Mouse (Mus musculus) CH12.LX (cell line): Measurements from ENCODE around the gene Dip2b.

ENCODE experiments used
- CTCF ChIP-seq, 2 experiments: IDR thresholded peaks in 1 of 2; conservative IDR thresholded peaks in 1 of 2; 2 replicates each; pipeline ENCODE4 v1.5.1; 2011 to 2012; ENCODE audit warnings: low read depth in 2 of 2, low read length in 2 of 2, improper control_type of control experiment in 1 of 2, inconsistent platforms in 1 of 2, mild to moderate bottlenecking in 1 of 2, moderate library complexity in 1 of 2
- EP300 ChIP-seq: IDR thresholded peaks from 2 replicates; pipeline ENCODE4 v1.6.1; 2011; ENCODE audit warnings: low read length, improper control_type of control experiment
- MAZ ChIP-seq: IDR thresholded peaks from 2 replicates; pipeline ENCODE4 v1.6.1; 2012; ENCODE audit warnings: low read depth, mild to moderate bottlenecking, inconsistent platforms, low read length, improper control_type of control experiment, moderate library complexity
- POLR2A ChIP-seq: IDR thresholded peaks from 2 replicates; pipeline ENCODE4 v1.6.1; 2011; ENCODE audit warnings: low read depth, mild to moderate bottlenecking, improper control_type of control experiment, low read length
- POLR2AphosphoS2 ChIP-seq: IDR thresholded peaks from 2 replicates; pipeline ENCODE4 v1.6.1; 2011; ENCODE audit warnings: low read depth, low read length, improper control_type of control experiment
- TCF12 ChIP-seq: IDR thresholded peaks from 2 replicates; pipeline ENCODE4 v1.6.1; 2014; ENCODE audit warnings: low read depth, mild to moderate bottlenecking, inconsistent platforms, low read length, improper control_type of control experiment
- USF2 ChIP-seq: conservative IDR thresholded peaks from 2 replicates; pipeline ENCODE4 v1.6.1; 2011; ENCODE audit warnings: low read depth, low read length, improper control_type of control experiment
- ZC3H11A ChIP-seq: IDR thresholded peaks from 2 replicates; pipeline ENCODE4 v1.6.1; 2012; ENCODE audit warnings: low read depth, mild to moderate bottlenecking, inconsistent platforms, low read length, improper control_type of control experiment

DNA sequence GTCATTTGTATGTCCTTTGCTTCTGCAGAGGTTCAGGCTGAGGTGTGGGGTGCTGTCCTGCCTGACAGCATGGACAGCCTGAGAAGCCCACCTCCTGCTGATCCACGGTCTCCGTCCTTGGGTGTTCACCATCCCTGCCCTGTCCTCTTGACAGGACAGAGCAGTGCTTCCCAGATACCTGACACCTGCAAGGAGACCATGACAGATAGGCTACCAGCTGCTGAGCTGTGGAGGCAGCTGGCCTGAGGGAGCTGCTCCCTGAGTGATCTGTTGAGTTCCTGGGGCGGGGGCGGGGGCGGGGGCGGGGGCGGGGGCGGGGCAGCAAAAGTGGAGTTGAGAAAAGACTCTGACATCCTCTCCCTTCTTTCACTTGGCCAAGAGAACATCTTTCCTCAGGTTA lies 36.3 kb downstream of the Dip2b start:
- no peak for TF ChIP-seq USF2
- no peak for TF ChIP-seq CTCF (conservative IDR thresholded peaks at IDR 0.05 in 1 of 2, IDR thresholded peaks at IDR 0.05 in 1 of 2; ENCODE audit: low read depth in 2 of 2, low read length in 2 of 2)
- TF ChIP-seq POLR2AphosphoS2, result no peak
- TF ChIP-seq TCF12, result no peak
- no peak for TF ChIP-seq MAZ
- TF ChIP-seq EP300, result no peak
- no peak for TF ChIP-seq POLR2A
- TF ChIP-seq ZC3H11A, result no peak
